Mouse (Mus musculus) MEL (cell line): ENCODE measurements around the gene Flnc. TPM values are rescaled to one million over a fixed set of nuclear protein-coding genes. Genes with fewer than 3 reads are reported as not detected.
"Not testable (repeated sequence)": the region's sequence is repeated elsewhere in the genome, so short reads cannot be mapped to it uniquely, and the experiment has no call there.

Experiments
- DNase-seq: peaks from one replicate; pipeline ENCODE4 v3.0.0; 2011; ENCODE audit warnings: low read depth, low spot score
- H3K27ac ChIP-seq: 2 replicates; pipeline ENCODE4 v1.5.1; 2012; ENCODE audit warnings: low read depth, mild to moderate bottlenecking, control low read depth, low read length, moderate library complexity; ENCODE audit not compliant: control insufficient read depth
- H3K27me3 ChIP-seq, 2 experiments: fragments of 150-350 bp in 1 of 2; sonication (generic) in 1 of 2; 2 replicates each; pipeline ENCODE4 v1.6.1; 2012; ENCODE audit warnings: low read length in 2 of 2, mild to moderate bottlenecking in 2 of 2, improper control_type of control experiment in 1 of 2, moderate library complexity in 1 of 2; ENCODE audit not compliant: insufficient read depth in 2 of 2, control insufficient read depth in 1 of 2
- H3K36me3 ChIP-seq, 2 experiments: 2 replicates each; pipeline ENCODE4 v1.6.1; 2012 to 2014; ENCODE audit warnings: low read length in 2 of 2, improper control_type of control experiment in 1 of 2, inconsistent platforms in 1 of 2, mild to moderate bottlenecking in 1 of 2; ENCODE audit not compliant: insufficient read depth in 2 of 2, control insufficient read depth in 1 of 2
- H3K4me1 ChIP-seq, 2 experiments: fragments of 150-350 bp in 1 of 2; sonication (generic) in 1 of 2; 2 replicates each; pipeline ENCODE4 v1.6.1; 2012; ENCODE audit warnings: low read length in 2 of 2, improper control_type of control experiment in 1 of 2, mild to moderate bottlenecking in 1 of 2; ENCODE audit not compliant: insufficient read depth in 2 of 2, control insufficient read depth in 1 of 2
- H3K4me3 ChIP-seq, 2 experiments: fragments of 150-350 bp in 1 of 2; sonication (generic) in 1 of 2; 2 replicates each; pipeline ENCODE4 v1.5.1; 2012; ENCODE audit warnings: low read depth in 2 of 2, low read length in 2 of 2, mild to moderate bottlenecking in 2 of 2, moderate library complexity in 2 of 2, control low read depth in 1 of 2, improper control_type of control experiment in 1 of 2; ENCODE audit not compliant: control insufficient read depth in 1 of 2, insufficient read depth in 1 of 2
- H3K79me2 ChIP-seq: 2 replicates; pipeline ENCODE4 v1.6.1; 2012; ENCODE audit warnings: mild to moderate bottlenecking, low read length, moderate library complexity; ENCODE audit not compliant: control insufficient read depth, poor library complexity, insufficient read depth
- H3K9ac ChIP-seq: 2 replicates; pipeline ENCODE4 v1.6.1; 2012; ENCODE audit warnings: low read depth, mild to moderate bottlenecking, control low read depth, low read length, moderate library complexity; ENCODE audit not compliant: control insufficient read depth, poor library complexity, severe bottlenecking
- H3K9me3 ChIP-seq: fragments of 150-350 bp; sonication (generic); replicated peaks from 2 replicates; pipeline ENCODE4 v1.6.1; 2012; ENCODE audit warnings: mild to moderate bottlenecking, low read length, improper control_type of control experiment, moderate library complexity; ENCODE audit not compliant: insufficient read depth
- CHD2 ChIP-seq: IDR thresholded peaks from 2 replicates; pipeline ENCODE4 v1.6.1; 2011; ENCODE audit warnings: low read length, improper control_type of control experiment
- CTCF ChIP-seq, 3 experiments: IDR thresholded peaks in 2 of 3; conservative IDR thresholded peaks in 1 of 3; 2 replicates each; pipeline ENCODE4 v1.5.1; 2011 to 2012; ENCODE audit warnings: low read length in 3 of 3, low read depth in 2 of 3, mild to moderate bottlenecking in 2 of 3, improper control_type of control experiment in 1 of 3, inconsistent platforms in 1 of 3, mixed read lengths in 1 of 3, moderate library complexity in 1 of 3; ENCODE audit not compliant: control insufficient read depth in 1 of 3, insufficient read depth in 1 of 3, poor library complexity in 1 of 3, severe bottlenecking in 1 of 3
- E2F4 ChIP-seq: IDR thresholded peaks from 2 replicates; pipeline ENCODE4 v1.6.1; 2011; ENCODE audit warnings: low read depth, low read length, improper control_type of control experiment, borderline replicate concordance
- ELF1 ChIP-seq: IDR thresholded peaks from 2 replicates; pipeline ENCODE4 v1.6.1; 2014; ENCODE audit warnings: low read depth, mild to moderate bottlenecking, inconsistent platforms, low read length, improper control_type of control experiment, moderate library complexity
- EP300 ChIP-seq, 2 experiments: IDR thresholded peaks; 2 replicates each; pipeline ENCODE4 v1.6.1; 2011; ENCODE audit warnings: improper control_type of control experiment in 2 of 2, low read length in 2 of 2, low read depth in 1 of 2, mild to moderate bottlenecking in 1 of 2
- GABPA ChIP-seq: IDR thresholded peaks from 2 replicates; pipeline ENCODE4 v1.6.1; 2012; ENCODE audit warnings: low read depth, mild to moderate bottlenecking, inconsistent platforms, low read length, improper control_type of control experiment, moderate library complexity
- MAFK ChIP-seq: IDR thresholded peaks from 2 replicates; pipeline ENCODE4 v1.6.1; 2011; ENCODE audit warnings: low read depth, mild to moderate bottlenecking, low read length, improper control_type of control experiment, borderline replicate concordance
- MEF2A ChIP-seq: IDR thresholded peaks from 2 replicates; pipeline ENCODE4 v1.6.1; 2014; ENCODE audit warnings: low read depth, mild to moderate bottlenecking, inconsistent platforms, low read length, improper control_type of control experiment; ENCODE audit not compliant: poor library complexity, insufficient replicate concordance, severe bottlenecking; ENCODE audit errors: extremely low read depth
- RAD21 ChIP-seq: IDR thresholded peaks from 2 replicates; pipeline ENCODE4 v1.6.1; 2011; ENCODE audit warnings: mild to moderate bottlenecking, low read depth, low read length, improper control_type of control experiment
- SIN3A ChIP-seq: IDR thresholded peaks from 2 replicates; pipeline ENCODE4 v1.6.1; 2012; ENCODE audit warnings: low read length, improper control_type of control experiment, inconsistent platforms
- SMC3 ChIP-seq: IDR thresholded peaks from 2 replicates; pipeline ENCODE4 v1.6.1; 2011; ENCODE audit warnings: low read depth, low read length, improper control_type of control experiment
- TBP ChIP-seq: IDR thresholded peaks from 2 replicates; pipeline ENCODE4 v1.8.0; 2011; ENCODE audit warnings: low read depth, low read length, improper control_type of control experiment
- UBTF ChIP-seq: IDR thresholded peaks from 2 replicates; pipeline ENCODE4 v1.6.1; 2012; ENCODE audit warnings: low read depth, mild to moderate bottlenecking, inconsistent platforms, low read length, improper control_type of control experiment, moderate library complexity, borderline replicate concordance; ENCODE audit not compliant: insufficient read depth
- USF1 ChIP-seq: IDR thresholded peaks from 2 replicates; pipeline ENCODE4 v1.6.1; 2014; ENCODE audit warnings: low read depth, mild to moderate bottlenecking, inconsistent platforms, low read length, improper control_type of control experiment, moderate library complexity
- ZC3H11A ChIP-seq: IDR thresholded peaks from 2 replicates; pipeline ENCODE4 v1.6.1; 2012; ENCODE audit warnings: low read depth, mild to moderate bottlenecking, inconsistent platforms, low read length, improper control_type of control experiment
- ZNF384 ChIP-seq: IDR thresholded peaks from 2 replicates; pipeline ENCODE4 v1.6.1; 2012; ENCODE audit warnings: low read depth, mild to moderate bottlenecking, inconsistent platforms, low read length, improper control_type of control experiment
- polyA plus RNA-seq, 2 experiments: library from polyadenylated mRNA; stranded (reverse) in 1 of 2; unstranded in 1 of 2; fragments of >175 nt in 1 of 2; fragments of >200 nt in 1 of 2; gene quantifications; 2 replicates each; pipeline versions ENCODE4 v1.2.1 to v1.2.4; 2012; ENCODE audit warnings: low replicate concordance in 2 of 2, low read depth in 1 of 2; ENCODE audit not compliant: insufficient read length in 2 of 2, insufficient read depth in 1 of 2, missing spikeins in 1 of 2
- total RNA-seq: library from RNA; depleted of rRNA; stranded (reverse); fragments of 300-350 nt; gene quantifications from 2 replicates; pipeline ENCODE4 v1.2.3, GENCODE M21; 2012

The Flnc gene
- total and polyA plus RNA-seq, 3 experiments = 0.27 to 0.31 TPM; not detected in 1

DNA sequence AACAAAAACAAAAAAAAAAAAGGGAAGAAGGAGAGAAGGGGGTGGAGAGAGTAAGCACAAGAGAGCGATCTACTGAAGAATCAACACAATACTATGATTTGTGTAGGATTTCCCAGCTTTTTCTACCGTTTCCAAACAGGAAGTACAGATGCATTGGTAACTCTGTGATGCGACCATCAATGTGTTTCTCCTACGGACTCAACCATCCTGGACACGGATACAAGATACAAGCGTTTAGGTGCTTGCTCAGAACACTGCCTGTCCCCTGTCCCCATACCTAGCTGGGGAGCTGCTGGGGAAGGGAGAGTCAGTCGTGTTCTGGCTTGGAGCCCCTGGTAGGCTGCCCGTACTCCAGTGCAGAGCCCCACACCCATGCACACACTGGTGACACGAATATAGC lies 43.6 kb upstream of the Flnc start:
- peak overlapping the region; percentile 56 for H3K9ac ChIP-seq

DNA sequence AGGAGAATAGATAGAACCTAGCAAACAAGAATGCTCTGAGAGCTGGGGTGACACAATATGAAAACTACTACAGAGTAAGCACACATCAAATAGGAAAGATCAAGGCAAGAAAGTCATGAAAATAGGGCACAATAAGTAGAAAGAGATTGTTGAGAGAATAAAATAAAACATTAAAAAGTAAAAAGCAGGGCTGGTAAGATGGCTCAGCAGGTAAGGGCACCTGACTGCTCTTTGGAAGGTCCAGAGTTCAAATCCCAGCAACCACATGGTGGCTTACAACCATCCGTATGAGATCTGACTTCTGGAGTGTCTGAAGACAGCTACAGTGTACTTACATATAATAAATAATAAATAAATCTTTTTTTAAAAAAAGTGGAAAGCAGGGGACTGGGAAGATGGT lies 42.6 kb upstream of the Flnc start:
- H3K27ac ChIP-seq, H3K9ac ChIP-seq, H3K9me3 ChIP-seq, H3K27me3 ChIP-seq, H3K79me2 ChIP-seq, H3K36me3 ChIP-seq, H3K4me3 ChIP-seq, H3K4me1 ChIP-seq: not testable (repeated sequence)
- 0 out of 2 replicates have a peak, but pooled peaks have one; percentile 45 for TF ChIP-seq MAFK
- 0 out of 2 replicates have a peak, but pooled peaks have one; percentile 17 for TF ChIP-seq ELF1
- peak; percentile 98 for TF ChIP-seq TBP
- DNase-seq = peak; percentile 31

More for the DNA sequence above, 43.6 kb upstream of the Flnc start:
- H3K27ac ChIP-seq = no peak overlapping the region
- peaks cover 0 to 7% of the 10 kb centered on the region in 2 experiments; a peak in 2 of 4 replicates for H3K36me3 ChIP-seq
- no peaks in the 10 kb centered on the region; the same call in 1 of the 2 replicates for H3K79me2 ChIP-seq
- H3K4me1 ChIP-seq = peaks cover 0 to 7% of the 10 kb centered on the region in 2 experiments; a peak in 3 of 4 replicates
- H3K27me3 ChIP-seq = peaks cover under 1 to 2% of the 10 kb centered on the region in 2 experiments; a peak in 2 of 4 replicates
- no peak for TF ChIP-seq CHD2
- TF ChIP-seq ZNF384 = peak; percentile 24; the same call in 1 of the 2 replicates
- peak; percentile 42; the same call in 1 of the 2 replicates for TF ChIP-seq SIN3A
- peak in 1 of 2 experiments; percentile 9; a peak in 1 of 4 replicates for TF ChIP-seq EP300 (IDR thresholded peaks at IDR 0.05; ENCODE audit: low read depth in 1 of 2, low read length in 2 of 2)
- peak overlapping the region; percentile 38 to 74 for H3K4me3 ChIP-seq
- DNase-seq = peak; percentile 62
- H3K9me3 ChIP-seq = no peaks in the 10 kb centered on the region

GRCm38 (mm10) chr6:29391241-29391640 lies 41.8 kb upstream of the Flnc start:
- not testable (repeated sequence) for H3K9ac ChIP-seq, H3K4me1 ChIP-seq, H3K36me3 ChIP-seq, H3K79me2 ChIP-seq, H3K27ac ChIP-seq, H3K9me3 ChIP-seq, H3K4me3 ChIP-seq
- TF ChIP-seq ZNF384 (peak; percentile 54; the same call in 1 of the 2 replicates), TBP (peak; percentile 95)
- DNase-seq = peak; percentile 42
- peaks cover 11 to 14% of the 10 kb centered on the region in 2 experiments for H3K27me3 ChIP-seq

GRCm38 (mm10) chr6:29391802-29392201 lies 41.3 kb upstream of the Flnc start:
- Histone ChIP-seq H3K4me3 (no peak overlapping the region), H3K4me1 (peaks cover 0 to 4% of the 10 kb centered on the region in 2 experiments; a peak in 1 of 4 replicates), H3K36me3 (peaks cover 0 to 4% of the 10 kb centered on the region in 2 experiments; a peak in 2 of 4 replicates), H3K9me3 (no peaks in the 10 kb centered on the region), H3K79me2 (no peaks in the 10 kb centered on the region; the same call in 1 of the 2 replicates), H3K9ac (no peak overlapping the region), H3K27ac (no peak overlapping the region), H3K27me3 (peaks cover 16% of the 10 kb centered on the region in 2 experiments)
- DNase-seq = peak; percentile 51
- peak; percentile 86 for TF ChIP-seq ZNF384
- peak; percentile 27; the same call in 1 of the 2 replicates for TF ChIP-seq SMC3
- no peak for TF ChIP-seq GABPA
- 0 out of 2 replicates have a peak, but pooled peaks have one; percentile 4 for TF ChIP-seq ZC3H11A
- TF ChIP-seq CTCF (IDR thresholded peaks at IDR 0.05 in 2 of 3, conservative IDR thresholded peaks at IDR 0.05 in 1 of 3; ENCODE audit: control insufficient read depth in 1 of 3, insufficient read depth in 1 of 3, low read depth in 2 of 3, low read length in 3 of 3, poor library complexity in 1 of 3, severe bottlenecking in 1 of 3) = peak in 2 of 3 experiments; percentile 6 to 49; a peak in 2 of 6 replicates
- no peak for TF ChIP-seq MEF2A
- no peak for TF ChIP-seq E2F4
- no peak for TF ChIP-seq USF1
- TF ChIP-seq EP300 (IDR thresholded peaks at IDR 0.05; ENCODE audit: low read depth in 1 of 2, low read length in 2 of 2) = no peak
- TF ChIP-seq RAD21 = peak; percentile 60
- no peak for TF ChIP-seq UBTF
